Mouse (Mus musculus) right cerebral cortex, postnatal 25 days (tissue): ENCODE measurements at regions not wholly inside any gene's neighbourhood (a gene's known extent, or its start where the extent isn't known, plus 50 kb on each side); places are given as distances from the start of the nearest gene placed in this dataset.

Source experiments
- DNase-seq: peaks from one replicate; pipeline ENCODE4 v3.0.0; 2022

GRCm38 (mm10) chr6:89007516-89007915 is 105.5 kb downstream of the Tpra1 start:
- no peak for DNase-seq

GRCm38 (mm10) chr6:89008614-89009171 is 106.6 kb downstream of the Tpra1 start:
- no peak for DNase-seq

GRCm38 (mm10) chr6:89012998-89013689 is 111.1 kb downstream of the Tpra1 start:
- no peak for DNase-seq

- no peak for DNase-seq
Observed at GRCm38 (mm10) chr6:89013690-89014061, 111.6 kb downstream of the Tpra1 start.

GRCm38 (mm10) chr6:89024101-89024650 is 122.1 kb downstream of the Tpra1 start:
- DNase-seq = no peak

- no peak for DNase-seq
Observed at GRCm38 (mm10) chr6:89033433-89034298, 131.6 kb downstream of the Tpra1 start.

- DNase-seq = no peak
Observed at GRCm38 (mm10) chr6:89034455-89034854, 132.4 kb downstream of the Tpra1 start.

- DNase-seq = peak; percentile 34
Observed at GRCm38 (mm10) chr6:89035061-89035835, 133.2 kb downstream of the Tpra1 start.

GRCm38 (mm10) chr6:89035836-89036156 is 133.7 kb downstream of the Tpra1 start:
- no peak for DNase-seq

- DNase-seq = no peak
Observed at GRCm38 (mm10) chr6:89037392-89037791, 135.3 kb downstream of the Tpra1 start.

GRCm38 (mm10) chr6:89037901-89038300 is 135.8 kb downstream of the Tpra1 start:
- DNase-seq = no peak

GRCm38 (mm10) chr6:89040919-89041318 is 138.9 kb downstream of the Tpra1 start:
- DNase-seq = no peak

- peak; percentile 49 for DNase-seq
Observed at GRCm38 (mm10) chr6:89042478-89043239, 140.6 kb downstream of the Tpra1 start.

- DNase-seq = no peak
Observed at GRCm38 (mm10) chr6:89045436-89045966, 143.4 kb downstream of the Tpra1 start.

- DNase-seq = no peak
Observed at GRCm38 (mm10) chr6:89046476-89046875, 144.4 kb downstream of the Tpra1 start.

GRCm38 (mm10) chr6:89047629-89048332 is 145.7 kb downstream of the Tpra1 start:
- peak; percentile 42 for DNase-seq

GRCm38 (mm10) chr6:89049290-89049689 is 147.2 kb downstream of the Tpra1 start:
- DNase-seq = no peak

GRCm38 (mm10) chr6:89050575-89051270 is 148.7 kb downstream of the Tpra1 start:
- DNase-seq = no peak

- no peak for DNase-seq
Observed at GRCm38 (mm10) chr6:89052758-89053460, 150.9 kb downstream of the Tpra1 start.

- DNase-seq = no peak
Observed at GRCm38 (mm10) chr6:89054060-89054459, 152.0 kb downstream of the Tpra1 start.
